Mouse (Mus musculus) gastrocnemius, adult 8-10 months (tissue): ENCODE measurements at regions not wholly inside any gene's neighbourhood (a gene's known extent, or its start where the extent isn't known, plus 50 kb on each side); places are given as distances from the start of the nearest gene placed in this dataset.

Experiments
- DNase-seq, 2 experiments: peaks; one replicate each; pipeline ENCODE4 v3.0.0; 2022; ENCODE audit warnings: low spot score in 2 of 2

GRCm38 (mm10) chr3:143240545-143241383, 359.0 kb upstream of the Pkn2 start:
- no peak for DNase-seq

GRCm38 (mm10) chr3:143238546-143238945, 356.7 kb upstream of the Pkn2 start:
- no peak for DNase-seq

- no peak for DNase-seq
Measured at GRCm38 (mm10) chr3:143223999-143224729, 342.4 kb upstream of the Pkn2 start.

- DNase-seq = no peak
Measured at GRCm38 (mm10) chr3:143193263-143193970, 311.6 kb upstream of the Pkn2 start.

- no peak for DNase-seq
Measured at GRCm38 (mm10) chr3:143188931-143189330, 307.1 kb upstream of the Pkn2 start.

GRCm38 (mm10) chr3:143173971-143174370, 292.2 kb upstream of the Pkn2 start:
- no peak for DNase-seq

GRCm38 (mm10) chr3:143162444-143162843, 280.6 kb upstream of the Pkn2 start:
- DNase-seq = no peak

- no peak for DNase-seq
Measured at GRCm38 (mm10) chr3:143161993-143162392, 280.2 kb upstream of the Pkn2 start.

GRCm38 (mm10) chr3:143158568-143158967, 276.8 kb upstream of the Pkn2 start:
- DNase-seq = no peak

- DNase-seq = no peak
Measured at GRCm38 (mm10) chr3:143156733-143157524, 275.1 kb upstream of the Pkn2 start.

GRCm38 (mm10) chr3:143156174-143156573, 274.4 kb upstream of the Pkn2 start:
- no peak for DNase-seq

GRCm38 (mm10) chr3:143155556-143155955, 273.8 kb upstream of the Pkn2 start:
- no peak for DNase-seq

GRCm38 (mm10) chr3:143147471-143147870, 265.7 kb upstream of the Pkn2 start:
- no peak for DNase-seq

- no peak for DNase-seq
Measured at GRCm38 (mm10) chr3:143138952-143139351, 257.1 kb upstream of the Pkn2 start.

- no peak for DNase-seq
Measured at GRCm38 (mm10) chr3:143134528-143134927, 252.7 kb upstream of the Pkn2 start.

- no peak for DNase-seq
Measured at GRCm38 (mm10) chr3:143107733-143108291, 226.0 kb upstream of the Pkn2 start.

GRCm38 (mm10) chr3:143104734-143105133, 222.9 kb upstream of the Pkn2 start:
- DNase-seq = no peak

GRCm38 (mm10) chr3:143103333-143103732, 221.5 kb upstream of the Pkn2 start:
- DNase-seq = no peak

- DNase-seq = no peak
Measured at GRCm38 (mm10) chr3:143100810-143101645, 219.2 kb upstream of the Pkn2 start.

GRCm38 (mm10) chr3:143100203-143100602, 218.4 kb upstream of the Pkn2 start:
- DNase-seq = no peak
